Mouse (Mus musculus) right cerebral cortex, postnatal 14 days (tissue): Measurements from ENCODE around the gene Dusp27.
"Not testable (repeated sequence)": the region's sequence is repeated elsewhere in the genome, so short reads cannot be mapped to it uniquely, and the experiment has no call there.

ENCODE experiments used
- DNase-seq: peaks from one replicate; pipeline ENCODE4 v3.0.0; 2022

Dusp27 gene

DNA sequence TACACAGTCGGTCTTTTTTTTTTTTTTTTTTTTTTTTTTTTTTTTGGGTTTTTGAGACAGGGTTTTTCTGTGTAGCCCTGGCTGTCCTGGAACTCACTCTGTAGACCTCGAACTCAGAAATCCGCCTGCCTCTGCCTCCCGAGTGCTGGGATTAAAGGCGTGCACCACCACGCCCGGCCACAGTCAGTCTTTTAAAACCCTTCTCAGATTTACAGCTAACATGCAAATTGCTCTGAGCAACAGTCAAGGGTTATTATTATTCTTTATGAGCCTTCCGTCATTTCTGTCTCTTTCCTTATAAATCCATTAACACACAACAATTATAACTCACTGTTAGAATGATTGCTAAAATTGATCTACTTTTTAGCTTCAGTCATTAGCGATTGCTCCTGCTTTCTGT lies 14.1 kb upstream of the Dusp27 start:
- DNase-seq = not testable (repeated sequence)

DNA sequence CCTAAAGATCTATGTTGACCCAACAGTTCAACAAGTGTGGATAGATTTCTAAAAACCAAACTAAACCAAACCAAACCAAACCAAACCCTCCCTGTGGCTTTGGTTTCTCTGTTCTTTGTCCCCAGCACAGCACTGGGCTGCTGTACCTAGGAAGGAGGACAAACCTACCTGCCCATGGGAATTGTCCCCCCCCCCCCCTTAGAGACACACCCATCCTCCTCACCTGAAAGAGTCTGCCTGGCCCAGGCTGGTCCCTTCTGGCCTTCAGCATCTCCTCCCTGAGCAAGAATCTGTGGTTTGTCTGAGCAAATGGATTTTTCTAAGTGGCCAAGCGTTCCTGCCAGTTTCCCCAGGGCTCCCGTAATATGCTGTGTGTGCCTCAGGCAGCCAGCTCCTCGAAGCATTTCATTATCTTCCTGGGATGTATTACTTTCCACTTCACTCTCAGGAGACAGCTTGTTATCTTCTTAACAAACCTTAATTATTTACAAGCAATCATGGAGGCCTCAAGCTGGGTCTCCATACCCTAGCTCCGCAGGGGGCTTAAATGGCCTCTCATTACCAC lies 12.0 kb upstream of the Dusp27 start:
- DNase-seq = no peak

DNA sequence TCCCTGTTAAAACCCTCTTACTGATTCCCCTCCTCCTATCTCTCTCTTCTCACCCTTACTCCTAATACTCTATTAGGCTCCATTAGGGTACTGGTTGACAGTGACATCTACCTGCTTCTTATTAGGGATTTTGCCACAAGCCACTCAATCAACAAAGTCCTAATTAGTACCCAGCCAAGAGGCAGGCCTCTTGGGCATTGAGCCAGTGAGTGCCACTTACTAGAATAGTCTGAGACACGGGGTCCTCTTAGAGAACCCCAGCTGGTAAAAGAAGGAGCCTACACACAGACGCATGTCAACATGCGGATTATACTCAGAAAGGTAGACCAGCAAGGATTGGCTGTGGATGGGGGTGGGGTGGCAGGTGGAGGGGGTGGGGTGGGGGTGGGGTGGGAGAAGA lies 11.4 kb upstream of the Dusp27 start:
- no peak for DNase-seq

DNA sequence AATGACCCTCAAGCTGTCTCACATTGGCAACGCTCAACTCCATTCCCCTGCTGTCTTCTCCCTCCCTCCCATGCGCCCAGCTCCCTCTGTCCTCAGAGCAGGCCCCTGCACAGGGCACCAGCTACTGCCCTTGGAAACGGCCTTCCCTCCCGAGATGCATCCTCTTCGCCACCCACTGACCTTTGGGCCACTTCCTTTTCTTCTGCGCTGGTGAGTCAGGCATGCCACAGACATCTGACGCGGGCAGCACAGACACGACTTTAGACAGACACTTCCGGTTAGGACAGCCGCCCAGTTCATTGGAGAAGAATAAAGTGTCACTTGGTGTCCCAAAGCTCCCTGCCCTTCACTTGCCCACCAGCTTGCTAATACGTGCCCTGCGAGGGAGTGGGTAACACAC lies 10.4 kb upstream of the Dusp27 start:
- DNase-seq = no peak

DNA sequence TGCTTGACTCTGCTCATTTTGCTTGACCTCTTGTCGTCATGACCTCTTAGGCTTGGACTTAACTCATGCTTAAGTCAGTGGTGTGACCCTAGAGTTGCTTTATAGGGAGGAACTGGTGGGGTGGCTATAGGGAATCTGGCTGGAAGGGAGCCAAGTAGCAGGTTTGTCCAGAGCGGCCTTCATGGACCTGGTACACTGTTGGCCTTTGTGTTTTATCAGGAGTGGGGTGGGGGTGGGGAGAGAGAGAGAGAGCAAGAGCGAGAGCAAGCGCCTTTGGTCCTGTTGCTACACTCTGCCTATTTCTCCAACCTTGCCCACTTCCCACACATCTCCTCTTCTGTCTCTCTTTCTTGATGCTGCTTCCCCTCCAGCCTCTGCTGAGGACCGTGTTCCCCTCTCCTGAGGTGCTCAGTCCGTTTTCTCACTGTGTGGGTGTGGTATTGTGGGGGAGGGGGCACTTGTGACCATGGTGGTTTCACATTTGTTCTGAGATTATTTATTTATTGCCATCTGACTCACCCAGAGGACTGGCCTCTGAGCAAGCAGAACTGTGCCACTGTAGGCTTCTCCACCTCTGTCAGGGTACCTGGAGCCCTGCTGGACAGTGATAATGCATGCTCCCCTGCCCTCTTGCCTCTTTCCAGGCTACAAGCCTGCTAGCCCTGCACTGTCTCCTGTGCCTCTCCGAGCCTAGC lies 9.7 kb upstream of the Dusp27 start:
- no peak for DNase-seq

DNA sequence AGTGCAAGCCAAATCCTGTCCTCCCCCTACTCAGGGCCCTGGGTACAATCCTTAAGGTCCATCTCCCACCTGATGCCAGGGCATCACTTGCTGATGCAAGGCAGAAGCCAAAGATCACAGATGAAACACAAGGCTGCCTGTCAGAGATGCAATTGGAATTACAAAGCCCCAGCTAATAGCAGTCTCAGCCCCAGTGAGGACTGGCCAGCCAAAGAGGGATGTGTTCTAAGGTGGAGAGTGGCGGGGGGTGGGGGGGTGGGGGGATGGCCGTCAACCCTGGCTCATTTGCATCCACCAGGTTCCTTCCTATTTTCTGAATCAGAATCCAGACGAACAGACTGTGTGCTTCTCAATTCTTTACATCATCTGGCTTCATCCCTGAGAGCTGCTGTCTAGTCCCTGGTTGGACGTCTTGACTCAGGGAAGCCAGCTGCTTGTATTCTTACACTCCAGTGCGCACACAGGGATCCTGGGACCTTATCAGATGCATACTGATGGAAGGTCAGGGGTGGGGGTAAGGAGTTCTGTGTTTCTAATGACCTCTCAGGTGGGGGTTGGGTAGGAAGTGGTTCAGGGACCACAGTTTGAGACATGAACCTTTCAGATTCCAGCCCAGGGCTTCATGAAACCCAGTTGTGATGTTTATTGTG lies 7.5 kb upstream of the Dusp27 start:
- DNase-seq = no peak

DNA sequence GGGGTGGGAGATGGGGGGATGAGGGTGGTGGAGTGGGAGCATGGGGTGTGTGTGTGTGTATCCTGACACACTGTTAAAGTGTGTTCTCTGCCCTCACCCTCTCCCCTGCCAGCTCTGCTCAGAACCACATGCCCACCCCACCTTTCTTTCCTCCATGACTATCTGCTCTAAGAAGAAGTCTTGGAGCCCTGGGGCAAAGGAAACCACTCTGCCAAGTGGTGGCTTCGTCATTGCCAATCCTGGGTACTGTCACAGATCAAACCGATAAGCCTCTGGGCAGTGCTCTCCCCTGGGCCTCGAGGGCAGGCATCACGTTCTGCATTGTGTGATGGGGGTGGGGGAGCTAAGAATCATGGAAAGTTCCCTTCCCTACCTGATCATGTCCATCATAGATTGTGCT lies 4.6 kb upstream of the Dusp27 start:
- DNase-seq = no peak

DNA sequence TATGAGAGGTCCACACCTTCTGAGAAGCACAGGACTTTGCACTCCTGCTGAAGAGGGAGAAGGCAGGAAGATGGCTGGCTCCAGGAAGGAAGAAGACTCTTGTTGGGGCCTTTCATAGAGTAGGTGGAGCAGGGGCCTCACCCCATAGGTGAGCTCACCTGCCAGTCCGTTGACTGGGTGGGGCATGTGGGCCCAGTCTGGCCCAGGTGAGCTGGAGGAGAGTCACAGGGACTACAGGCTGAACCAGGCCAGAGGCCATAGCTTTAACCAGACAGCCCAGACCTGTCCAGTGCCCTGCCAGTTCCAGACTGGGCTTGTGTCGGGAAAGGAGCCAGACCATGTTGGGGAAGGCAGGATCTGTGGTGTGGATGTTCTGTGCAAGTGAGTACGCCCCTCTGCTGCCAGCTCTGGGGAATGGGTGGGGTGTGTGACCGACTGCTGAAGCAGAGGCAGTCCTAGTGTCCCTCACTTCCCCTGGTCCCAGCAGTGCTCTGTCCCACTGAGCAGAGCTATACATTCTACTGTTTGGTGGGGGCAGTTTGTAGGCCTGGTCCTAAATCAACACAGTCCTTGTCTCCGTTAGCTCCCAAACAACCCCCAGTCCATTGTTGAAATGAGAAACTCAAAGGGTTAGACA lies 2.6 kb upstream of the Dusp27 start, which contains the start of gene Gpa33:
Gene Gpa33, plus strand, starts transcription at position 15 of the 637 bp plus-strand sequence.
- no peak for DNase-seq

DNA sequence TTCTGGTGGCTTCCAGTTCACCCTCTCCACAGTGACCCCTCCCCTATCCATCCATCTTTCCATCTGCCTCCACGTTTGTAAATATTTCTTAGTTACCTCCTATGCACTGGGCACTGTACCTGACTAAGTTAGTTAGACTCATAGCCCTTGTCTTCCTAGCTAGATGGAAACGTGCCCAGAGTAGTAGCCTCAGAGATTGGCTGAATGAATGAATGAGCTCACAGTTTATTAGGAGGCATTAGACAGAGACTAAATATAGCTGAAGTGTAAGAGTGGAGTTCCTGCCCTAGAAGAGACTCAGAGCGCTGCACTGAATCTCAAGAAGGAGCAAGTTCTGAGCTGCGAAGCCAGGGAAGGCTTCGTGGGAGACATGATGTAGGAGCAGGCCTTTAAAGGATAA lies 829 bp upstream of the Dusp27 start:
- DNase-seq = no peak

DNA sequence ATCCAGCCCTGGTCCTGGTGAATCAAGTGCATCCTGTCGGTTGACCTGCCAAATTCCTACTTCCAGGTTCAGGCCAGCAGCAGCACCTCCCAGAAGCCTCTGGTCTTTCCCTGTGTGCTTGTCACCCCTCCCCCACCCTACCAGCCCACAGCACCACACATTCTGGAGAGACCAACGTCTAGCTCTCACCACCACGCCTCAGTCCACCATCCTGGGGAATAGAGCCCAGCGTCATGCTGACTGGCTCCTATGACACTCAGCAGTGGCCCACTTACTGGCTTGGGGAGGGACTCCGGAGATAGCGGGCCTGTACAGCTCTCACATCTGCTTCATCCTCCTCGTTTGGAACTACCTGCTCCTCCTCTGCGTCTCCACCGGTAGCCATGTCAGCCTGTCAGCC lies 927 bp downstream of the Dusp27 start:
- DNase-seq = no peak

DNA sequence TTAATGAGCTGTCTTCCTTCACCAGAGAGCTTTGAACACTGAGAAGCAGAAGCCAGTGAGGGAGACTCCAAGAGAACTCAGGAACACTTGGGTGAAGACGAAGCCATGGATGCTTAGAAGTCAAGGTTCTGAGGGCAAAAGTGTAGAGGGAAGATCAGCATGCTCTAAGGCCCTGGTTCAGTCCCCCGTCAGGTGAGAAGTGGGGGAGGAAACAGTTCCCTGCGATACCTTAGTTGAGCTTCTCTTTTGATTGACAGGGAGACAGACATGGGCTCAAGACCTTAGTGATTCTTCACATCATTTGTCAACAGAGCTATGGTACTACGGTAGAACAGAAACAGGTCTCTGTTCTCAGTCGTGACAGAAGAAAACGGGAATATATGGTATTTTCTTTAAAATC lies 1.4 kb downstream of the Dusp27 start:
- no peak for DNase-seq

DNA sequence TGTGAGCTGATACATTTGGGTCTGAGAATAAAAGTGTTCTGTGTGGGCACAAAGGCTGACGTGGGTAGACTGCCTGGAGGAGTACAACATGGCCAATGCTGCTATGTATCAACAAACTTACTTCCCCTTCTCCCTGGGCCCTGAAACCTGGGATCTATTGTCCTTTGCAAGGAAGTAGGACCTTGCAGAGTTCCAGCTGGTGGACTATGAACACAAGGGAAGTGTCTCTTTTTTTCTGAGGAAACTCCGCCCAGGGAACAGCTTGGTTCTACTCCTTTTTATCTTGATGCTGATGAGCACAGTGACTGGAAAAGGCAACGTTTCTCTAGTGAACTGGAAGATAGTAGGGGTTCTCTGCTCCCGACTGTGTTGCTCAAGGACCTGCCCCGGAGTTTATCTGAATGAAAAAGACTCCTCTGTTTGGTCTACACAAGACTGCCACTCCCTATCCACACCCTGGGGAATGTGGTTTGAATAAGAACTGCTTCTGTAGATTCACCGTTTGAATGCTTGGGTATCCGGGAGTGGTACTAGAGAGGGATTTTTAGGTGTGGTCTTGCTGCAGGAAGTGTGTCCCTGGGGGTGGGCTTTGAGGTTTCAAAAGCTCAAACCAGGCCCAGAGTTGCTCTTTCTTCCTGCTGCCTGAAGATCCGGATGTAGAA lies 2.7 kb downstream of the Dusp27 start:
- DNase-seq = no peak

DNA sequence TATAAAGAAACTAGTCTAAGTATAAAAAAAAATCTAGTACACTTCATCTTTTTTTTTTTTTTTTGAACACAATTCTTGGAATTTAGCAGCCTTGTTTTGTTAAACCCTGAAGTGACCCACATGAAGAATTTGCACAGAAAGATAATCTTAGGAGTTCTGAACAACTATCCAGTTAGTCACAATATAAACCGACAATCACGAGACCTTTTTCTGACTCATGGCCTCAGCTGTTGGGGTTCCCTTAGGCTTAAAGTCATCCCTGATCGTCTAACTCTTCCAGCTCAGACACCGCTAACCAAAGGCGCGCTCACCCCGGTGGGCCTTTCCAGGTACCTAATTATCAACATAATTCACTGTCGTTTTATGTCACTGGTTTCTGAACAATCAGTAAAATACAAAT lies 4.0 kb downstream of the Dusp27 start:
- DNase-seq = no peak

DNA sequence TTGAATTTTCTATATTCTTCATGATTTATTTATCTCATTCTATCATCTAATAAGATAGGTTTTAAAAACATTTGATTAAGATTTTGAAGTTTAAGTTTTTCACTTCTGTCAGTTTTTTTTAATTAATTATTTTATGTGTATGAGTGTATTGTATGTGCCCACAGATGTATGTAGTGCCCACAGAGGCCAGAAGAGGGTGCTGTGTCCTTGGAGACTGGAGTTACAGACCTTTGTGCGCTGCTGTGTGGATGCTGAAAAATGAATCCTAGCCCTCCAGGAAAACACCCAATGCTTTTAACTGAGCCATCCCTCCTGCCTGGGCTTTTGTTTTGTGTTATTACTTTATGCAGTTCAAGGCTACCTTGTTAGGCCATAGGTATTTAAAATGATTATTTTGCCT lies 4.7 kb downstream of the Dusp27 start:
- DNase-seq = no peak

DNA sequence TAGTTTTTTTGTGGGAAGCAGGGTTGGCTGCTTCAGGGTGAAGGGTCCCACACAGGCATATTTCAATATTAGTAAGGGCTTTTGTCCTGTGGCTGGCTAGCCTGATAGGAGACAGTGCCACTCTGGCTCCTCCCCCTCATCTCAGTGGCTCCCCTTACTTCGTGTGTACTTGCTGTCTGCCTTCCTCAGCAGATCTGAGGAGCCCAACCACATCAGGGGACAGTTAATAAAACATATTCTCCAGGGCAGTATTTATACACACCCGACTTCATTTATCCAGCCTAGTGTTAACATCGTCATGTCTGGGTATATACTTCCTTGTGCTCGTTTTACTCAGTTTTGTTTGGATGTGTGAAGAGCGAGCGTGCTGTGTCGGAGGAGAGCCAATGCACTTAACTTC lies 5.6 kb downstream of the Dusp27 start:
- DNase-seq = no peak

DNA sequence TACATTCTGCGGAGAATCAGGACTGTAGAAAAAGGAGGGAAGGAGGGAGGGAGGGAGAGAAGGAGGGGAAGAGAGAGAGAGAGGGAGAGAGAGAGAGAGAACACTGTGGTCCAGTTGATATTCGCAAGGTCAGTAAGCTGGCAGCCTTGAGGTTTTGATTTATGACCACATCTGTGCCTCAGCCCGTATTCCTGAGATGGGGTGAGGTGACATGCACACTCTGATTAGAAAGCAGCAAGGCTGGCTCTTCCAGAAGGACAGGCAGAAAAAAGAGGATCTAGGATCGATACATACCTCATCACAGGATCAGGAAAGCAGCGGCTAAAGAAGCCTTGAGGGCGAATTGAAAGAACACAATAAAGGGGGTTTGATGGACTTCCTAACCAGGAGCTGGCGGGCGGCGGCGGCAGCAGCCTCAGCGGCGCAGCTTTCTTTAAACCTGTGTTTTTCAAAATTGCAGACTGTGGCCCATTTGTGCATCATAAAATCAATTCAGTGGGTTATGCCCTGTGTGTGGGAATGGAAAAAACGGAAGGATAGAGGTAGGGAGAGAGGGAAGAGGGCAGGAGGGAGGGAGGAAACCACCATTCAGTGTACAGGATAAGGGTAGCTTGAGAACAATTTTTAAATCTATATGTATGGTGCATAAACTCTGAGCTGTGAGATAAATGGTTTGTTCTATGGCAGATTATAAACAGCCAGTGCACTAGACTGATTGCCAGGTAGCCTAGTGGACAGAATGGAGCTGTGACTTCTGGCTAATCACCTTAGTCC lies 9.7 kb downstream of the Dusp27 start:
- DNase-seq = no peak

DNA sequence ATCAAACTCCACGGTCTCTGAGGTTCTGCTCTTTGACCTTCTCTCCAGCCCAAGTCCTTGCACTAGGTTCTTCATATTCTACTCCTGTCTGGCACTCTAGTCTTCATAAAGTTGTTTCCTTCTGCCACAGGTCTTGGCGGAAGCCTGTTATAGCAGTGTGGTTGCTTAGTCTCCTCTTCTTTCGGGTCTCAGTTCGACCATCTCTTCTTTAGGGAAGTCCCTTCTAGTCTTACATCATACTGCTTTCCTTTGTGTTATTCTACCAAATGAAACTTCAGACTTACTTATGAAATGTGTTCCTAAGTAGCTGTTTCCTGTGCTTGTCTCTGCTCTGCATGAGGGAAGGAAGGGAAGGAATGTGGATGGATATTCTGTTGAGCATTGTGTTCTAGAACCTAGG lies 12.0 kb downstream of the Dusp27 start:
- DNase-seq = no peak

DNA sequence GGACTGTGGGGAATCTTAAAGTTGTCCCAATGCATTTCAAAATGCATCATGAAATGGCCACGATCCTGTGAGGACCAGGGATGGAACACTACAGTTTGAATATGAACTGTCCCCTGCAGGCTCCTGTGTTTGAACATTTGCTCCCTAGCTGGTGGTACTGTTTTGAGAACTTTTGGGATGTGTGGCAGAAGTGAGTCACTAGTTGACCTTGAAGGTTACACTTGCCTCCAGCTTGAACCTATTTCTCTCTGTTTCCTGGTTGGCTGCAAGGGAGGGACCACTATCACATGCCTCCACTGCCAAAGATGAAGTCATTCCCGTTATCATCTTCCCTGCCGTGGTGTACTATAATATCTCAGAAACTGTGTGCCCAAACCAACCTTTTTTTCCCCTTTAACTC lies 12.7 kb downstream of the Dusp27 start:
- DNase-seq = no peak

DNA sequence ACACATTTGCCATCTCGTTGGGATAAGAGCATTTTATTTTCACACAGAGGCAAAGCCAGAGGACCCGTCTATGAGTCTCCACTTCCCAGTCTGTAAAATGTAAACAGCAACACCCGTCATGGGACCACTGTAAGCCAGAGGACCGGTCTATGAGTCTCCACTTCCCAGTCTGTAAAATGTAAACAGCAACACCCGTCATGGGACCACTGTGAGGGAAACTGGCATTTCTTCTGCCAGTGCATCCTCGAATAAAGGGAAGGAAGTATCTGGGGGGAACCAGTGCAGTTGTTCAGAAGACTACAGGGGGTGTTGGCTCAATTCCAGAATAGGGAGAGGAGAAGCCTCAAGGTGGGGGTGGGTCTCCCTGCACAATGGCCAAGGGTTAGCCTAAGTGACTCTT lies 22.3 kb downstream of the Dusp27 start:
- no peak for DNase-seq

DNA sequence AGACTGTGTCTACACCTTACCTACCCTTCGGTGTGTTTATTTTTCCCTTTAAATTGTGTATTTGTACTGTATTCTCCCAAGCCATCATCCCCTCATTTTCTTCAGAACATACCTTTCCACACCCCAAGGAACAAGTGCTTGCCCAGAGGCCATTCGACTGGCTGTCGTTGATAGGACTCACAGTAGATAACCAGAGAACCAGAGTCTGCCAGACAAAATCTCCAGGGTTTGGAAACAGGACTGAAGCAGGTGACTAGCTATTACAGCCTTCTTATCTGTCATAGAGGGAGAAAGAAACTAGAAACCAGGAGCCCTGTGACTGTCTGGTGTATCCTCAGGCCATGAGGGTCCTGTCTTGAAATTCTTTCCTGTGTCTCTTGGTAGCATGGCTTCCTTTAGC lies 22.9 kb downstream of the Dusp27 start:
- DNase-seq = no peak

DNA sequence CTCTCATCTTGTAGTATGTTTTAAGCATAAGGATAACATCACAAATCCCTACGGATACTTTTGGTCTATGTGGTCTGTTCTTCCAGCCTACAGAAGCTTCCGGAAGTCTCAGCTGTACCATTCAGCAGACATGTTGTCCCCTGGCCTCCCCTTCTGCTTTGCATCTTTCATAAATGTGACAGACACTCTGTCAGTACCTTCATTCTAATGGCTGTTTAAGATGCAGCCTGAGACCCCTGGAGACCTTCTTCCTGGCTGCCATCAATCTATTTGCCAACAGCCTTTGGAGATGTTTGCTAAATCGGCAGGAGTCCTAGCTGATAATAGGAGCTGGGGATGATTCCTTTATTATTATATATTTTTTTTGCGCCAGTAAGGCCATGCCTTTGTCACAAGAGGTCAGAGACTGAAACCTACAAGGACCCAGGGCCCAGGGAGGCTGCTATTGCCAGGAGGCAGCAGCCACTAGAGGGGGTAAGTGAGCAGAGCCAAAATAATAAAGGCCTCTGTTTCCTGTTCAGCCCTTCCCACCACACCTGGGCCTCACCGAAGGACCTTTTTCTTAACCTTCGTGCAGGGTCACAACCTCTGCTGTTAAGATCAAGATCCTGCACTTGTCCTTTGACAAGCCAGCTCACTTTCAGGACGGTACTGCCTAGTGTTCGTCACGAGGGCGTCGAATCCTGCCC lies 24.7 kb downstream of the Dusp27 start:
- no peak for DNase-seq

DNA sequence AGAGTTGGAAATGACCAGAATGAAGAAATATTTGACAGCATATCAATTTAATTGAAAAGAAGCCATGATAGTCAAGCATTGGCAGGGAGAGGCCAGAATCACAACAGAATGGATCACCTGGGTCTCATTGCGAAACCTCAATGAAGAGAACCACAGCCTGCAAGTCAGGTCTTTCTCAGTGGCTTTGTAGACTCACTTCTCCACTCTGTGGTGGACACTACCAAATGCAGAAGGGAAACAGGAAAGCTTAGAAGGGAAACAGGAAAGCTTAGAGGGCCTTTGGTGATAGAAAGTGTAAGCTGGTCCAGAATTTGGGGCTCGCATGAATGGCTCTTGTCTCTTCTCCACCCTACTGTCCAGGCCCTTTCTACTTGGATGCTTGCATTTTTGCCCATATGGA lies 29.6 kb downstream of the Dusp27 start:
- no peak for DNase-seq
